Mouse (Mus musculus) spleen, adult 12 weeks (tissue): ENCODE data around the gene 4930412O13Rik.

Source experiments
- DNase-seq: peaks from one replicate; pipeline ENCODE4 v3.0.0; 2022; ENCODE audit warnings: low spot score

Gene 4930412O13Rik

DNA sequence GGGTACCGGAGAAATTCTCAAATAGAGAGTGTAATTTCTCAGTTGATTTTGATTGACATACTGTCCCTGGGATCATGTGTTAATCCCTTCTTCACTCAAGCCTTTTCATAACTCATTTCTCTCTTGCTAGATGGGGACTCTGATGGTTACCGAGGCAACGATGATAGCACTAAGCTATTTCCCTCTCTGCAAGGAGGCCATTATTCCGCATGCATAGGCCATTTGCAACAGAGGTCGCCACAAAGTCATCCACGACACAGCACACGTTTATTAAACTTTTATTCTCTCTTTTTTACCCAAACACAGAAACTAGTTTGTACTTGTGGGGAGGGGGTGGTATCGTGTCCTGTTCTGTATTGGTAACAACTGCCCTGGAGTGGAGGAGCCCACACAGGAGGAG, 16.8 kb downstream of the 4930412O13Rik start:
- DNase-seq = no peak

DNA sequence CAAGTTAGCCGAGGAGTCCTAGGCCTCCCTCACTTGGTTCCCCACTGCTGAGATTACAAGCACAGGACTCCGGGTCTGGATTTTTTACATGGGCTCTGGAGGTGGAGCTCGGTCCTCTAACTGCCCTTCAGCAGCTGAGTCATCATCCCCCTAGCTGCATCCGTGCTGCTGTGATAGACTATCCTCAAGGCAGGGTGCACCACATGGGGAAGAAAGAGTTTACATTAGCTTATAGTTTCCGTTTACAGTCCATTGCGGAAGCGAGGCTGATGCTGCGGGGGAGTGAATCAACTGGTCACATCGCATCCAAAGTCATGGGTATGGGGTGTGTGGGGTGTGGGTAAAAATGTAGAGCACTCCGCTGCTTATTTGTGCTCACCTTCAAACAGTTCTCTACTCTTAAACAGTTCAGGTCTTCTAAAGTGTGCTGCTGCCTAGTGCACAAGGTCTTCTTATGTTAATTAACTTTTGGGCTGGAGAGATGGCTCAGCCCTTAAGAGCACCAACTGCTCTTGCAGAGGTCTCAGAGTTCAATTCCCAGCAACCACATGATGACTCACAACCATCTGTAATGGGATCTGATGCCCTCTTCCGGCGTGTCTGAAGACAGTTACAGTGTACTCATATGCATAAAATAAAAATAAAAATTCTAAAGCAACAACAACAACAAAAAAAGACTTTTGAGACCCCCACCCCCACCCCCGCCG, 23.0 kb downstream of the 4930412O13Rik start:
- DNase-seq = no peak

DNA sequence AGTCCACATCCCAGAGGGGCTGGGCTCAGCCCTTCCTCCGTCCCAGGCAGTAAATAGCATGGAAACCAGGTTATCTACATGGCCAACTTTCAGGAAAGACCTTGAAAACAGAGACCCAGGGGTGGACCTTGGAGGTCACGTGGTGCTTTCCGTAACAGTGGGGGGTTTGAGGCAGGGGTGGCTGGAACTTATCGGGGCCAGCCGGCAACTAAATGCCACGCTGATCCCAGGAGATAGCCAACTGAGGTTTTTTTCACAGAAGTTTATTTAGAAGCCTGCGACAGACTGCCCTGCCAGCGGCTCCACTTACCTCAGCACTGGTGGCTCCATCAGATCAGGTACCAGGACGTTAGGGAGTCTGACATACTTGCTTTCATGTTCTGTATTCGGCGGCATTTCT, 24.9 kb downstream of the 4930412O13Rik start:
- no peak for DNase-seq

DNA sequence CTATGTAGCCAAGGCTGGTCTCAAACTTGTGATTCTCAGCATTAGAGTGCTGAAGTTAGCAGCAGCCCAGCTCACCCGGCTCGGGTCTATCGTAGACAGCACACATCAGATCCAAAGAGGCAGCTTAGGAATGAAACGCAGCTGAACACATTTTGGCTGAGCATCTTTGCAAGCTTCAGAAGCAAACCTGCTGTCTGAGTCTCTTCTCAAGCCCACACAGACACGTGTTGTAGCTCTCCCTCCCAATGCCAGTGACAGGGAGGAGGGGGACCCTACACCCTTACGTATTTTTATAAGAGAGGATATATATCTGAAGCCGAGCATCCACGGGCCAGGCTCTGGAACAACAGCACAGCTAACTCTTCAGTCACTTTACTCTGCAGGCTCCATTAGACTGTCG, 36.5 kb downstream of the 4930412O13Rik start:
- DNase-seq = no peak

DNA sequence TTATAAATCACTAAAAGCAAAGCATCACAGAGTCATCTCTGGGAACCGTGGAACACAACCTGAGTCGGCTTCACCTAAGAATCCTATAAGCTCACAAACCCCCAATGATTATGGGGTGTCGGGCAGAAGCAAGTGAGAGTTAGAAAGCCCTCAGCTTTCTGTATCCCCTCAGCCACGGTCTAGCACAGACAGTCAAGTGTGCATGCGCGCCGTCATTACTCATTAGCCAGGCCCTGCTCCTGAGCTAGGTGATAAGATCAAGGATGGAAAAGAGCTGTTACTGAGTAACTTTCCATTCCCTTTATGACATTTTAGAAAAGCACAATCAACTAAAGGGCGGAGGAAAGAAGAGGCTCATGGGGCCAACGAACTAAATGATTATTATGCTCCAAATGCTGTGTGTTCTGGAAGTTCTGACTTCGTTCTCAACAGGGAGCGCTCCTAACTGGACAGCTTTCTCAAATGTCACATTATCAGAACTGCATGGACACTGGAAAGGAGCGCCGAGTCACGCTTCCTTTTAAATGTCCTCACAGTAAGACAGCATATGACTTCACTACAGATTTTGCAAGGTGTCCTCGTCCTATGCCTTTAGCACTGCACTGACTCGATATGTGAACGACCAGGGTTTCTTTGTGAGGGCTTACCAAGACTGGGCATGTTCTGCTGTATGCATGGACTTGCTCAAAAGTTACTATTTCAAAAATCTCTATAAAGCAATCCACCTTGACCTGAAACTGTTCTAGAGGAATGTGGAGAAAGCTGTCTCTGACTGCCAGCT, 37.8 kb downstream of the 4930412O13Rik start:
- no peak for DNase-seq

DNA sequence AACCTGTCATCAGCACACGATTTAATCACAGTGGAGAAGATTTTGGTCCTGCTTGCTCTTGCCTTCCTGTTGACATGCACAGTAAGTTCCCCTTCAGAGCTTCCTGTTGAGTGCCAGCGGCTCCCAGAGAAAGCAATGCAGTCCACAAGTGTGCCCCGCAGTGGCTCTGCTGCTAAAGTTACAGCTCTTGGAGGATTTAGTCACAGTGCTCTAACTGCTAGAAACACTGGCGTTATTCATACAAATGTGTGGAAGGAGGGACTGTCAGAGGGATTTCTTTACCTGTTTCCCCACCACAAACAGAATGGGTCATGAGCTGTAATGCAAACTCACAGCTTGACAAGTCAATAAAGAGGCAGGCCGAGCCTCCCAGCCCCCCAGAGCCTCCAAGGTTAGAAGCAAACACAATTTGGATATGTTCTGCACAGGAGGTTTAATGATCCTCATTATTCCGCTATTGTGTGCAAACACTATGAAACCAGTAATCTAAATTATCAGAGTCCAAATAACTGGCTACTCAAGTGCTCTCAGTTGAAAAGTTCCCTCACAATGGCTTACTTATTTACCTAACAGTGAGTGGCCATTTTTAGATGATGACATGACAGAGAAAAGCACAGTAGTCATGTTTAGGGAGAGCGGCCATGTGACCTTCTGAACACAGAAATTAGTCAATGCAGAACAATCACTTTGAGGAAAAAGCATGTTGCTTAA, 45.3 kb downstream of the 4930412O13Rik start:
- no peak for DNase-seq

DNA sequence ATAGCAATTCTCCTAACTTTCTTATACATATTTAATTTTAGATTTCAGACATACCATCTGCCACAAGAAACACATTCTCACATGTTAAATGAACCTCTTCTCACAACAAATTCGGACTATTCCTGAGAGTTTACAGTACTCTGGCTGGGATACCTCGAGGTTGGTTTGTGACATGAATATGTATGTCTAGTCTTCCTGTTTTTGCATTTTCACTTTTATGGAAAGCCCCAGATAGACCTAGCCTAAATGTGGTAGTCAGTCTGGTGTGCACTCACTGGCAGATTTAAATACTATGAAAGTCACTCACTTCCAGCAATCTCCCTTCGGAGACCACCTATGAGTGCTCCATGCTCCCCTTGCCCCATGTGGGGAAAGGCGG, 45.8 kb downstream of the 4930412O13Rik start:
- no peak for DNase-seq
